Mouse (Mus musculus) testis, postnatal 10 days (tissue): ENCODE results near the gene Pus10.

ENCODE experiments used
- DNase-seq: peaks from one replicate; pipeline ENCODE4 v3.0.0; 2021; ENCODE audit warnings: low spot score

The Pus10 gene

DNA sequence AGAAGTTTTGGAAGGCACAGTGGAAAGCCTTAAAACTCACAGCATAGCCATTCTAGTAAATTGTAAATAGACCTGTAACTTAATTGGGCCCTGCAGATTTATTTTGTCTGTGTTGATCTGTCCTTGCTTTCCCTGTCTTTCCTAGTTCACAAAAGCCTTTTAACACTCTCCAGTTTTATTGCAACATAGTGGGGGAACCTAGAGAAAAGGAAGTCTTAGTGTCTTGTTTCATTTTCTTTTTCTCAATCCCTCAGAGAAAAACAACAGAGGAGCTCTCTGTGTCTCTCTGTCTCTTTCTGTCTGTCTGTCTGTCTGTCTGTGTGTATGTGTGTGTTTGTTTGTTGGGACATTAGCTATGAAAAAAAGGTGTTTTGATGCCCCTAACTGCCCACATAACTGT lies 30.4 kb downstream of the Pus10 start:
- no peak for DNase-seq

GRCm38 (mm10) chr11:23698526-23698925 lies 33.1 kb downstream of the Pus10 start:
- DNase-seq: no peak

GRCm38 (mm10) chr11:23699414-23700095 lies 34.1 kb downstream of the Pus10 start:
- DNase-seq: no peak

DNA sequence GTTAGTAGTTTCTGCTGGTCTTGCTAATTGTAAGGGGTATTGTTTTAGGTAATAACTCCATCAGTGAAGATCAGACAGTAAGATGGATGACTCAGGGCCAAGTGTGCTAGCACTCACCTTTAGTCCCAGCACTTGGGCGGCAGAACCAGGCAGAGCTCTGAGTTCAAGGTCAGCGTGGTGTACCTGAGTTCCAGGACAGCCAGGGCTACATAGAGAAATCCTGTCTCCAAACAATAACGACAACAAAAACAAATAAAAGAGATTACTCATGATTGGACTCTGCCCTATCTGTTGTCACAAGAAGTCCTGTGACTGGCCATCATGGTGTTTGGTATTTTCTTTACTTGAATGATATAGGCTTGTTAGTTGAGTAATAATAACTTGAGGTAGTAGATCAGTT lies 36.4 kb downstream of the Pus10 start:
- DNase-seq: no peak

DNA sequence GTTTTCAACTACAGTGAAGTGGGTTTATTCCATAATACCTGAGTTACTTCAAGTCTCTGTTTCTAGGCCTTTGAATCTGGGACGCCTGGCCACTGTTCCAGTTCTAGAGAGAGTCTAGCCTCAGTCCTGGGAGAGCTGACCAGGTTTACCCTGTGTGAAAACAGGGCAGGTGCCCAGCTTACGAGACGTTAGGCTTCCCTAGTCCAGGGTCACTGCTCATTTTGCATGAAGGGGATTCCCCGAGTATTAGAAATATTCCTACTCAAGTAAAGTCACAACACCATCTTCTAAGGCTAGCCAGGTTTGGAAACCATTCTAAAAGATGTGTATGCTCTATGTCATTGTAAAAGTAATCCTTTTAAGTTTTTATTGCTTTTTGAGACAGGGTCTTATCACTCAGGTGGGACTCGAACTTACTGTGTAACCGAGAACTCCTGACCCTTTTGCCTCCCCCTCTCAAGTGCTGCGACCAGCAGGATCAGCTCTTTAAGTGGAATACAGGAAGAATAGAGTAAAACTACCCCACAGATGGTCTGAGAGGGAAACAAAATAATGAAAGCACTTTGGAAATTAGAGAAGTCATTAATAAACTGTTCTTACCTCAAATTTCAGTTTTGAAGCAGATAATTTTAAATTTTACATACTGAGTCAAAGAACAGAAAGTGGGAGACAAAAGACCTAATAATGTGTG lies 39.3 kb downstream of the Pus10 start:
- no peak for DNase-seq

- no peak for DNase-seq
Observed at GRCm38 (mm10) chr11:23712299-23712698, 46.8 kb downstream of the Pus10 start.

DNA sequence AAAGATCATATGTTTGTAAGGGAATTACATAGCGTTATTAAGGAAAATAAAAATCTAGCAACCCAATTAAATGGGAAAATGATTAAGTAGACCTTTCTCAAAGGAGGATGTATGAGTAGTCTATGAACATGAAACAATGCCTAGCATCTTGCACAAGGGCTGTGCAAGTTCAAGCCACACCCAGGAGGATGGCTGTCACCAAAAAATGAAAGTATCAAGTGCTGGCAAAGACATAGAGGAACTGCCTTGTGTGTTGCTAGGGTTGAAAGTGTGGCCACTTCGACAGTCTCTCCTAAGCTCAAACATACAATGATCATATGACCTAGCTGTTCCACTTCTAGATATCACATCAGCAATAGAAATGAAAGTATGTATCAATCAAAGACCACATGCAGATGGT lies 53.4 kb downstream of the Pus10 start:
- no peak for DNase-seq

GRCm38 (mm10) chr11:23719825-23720224 lies 54.4 kb downstream of the Pus10 start:
- no peak for DNase-seq

DNA sequence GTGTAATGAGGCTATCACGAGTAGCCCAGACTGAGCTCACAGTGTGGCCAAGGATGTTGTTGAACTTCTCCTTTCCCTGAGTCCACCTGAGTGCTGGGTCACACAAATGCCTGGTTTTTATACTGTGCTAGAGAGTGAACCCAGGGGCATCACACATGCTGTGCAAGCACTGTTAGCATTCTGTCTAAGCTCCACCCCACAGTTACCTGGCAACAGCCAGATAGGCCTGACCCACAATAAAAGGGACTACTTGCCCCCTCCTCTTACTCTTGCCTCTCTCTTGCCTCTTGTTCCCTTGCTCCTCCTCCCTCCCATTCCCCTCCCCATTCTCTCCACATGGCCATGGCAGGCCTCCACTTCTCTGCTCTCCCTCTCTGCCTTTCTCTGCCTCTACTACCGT lies 56.9 kb downstream of the Pus10 start:
- no peak for DNase-seq

GRCm38 (mm10) chr11:23725850-23726249 lies 60.4 kb downstream of the Pus10 start:
- DNase-seq: no peak

GRCm38 (mm10) chr11:23726441-23726840 lies 61.0 kb downstream of the Pus10 start:
- no peak for DNase-seq

DNA sequence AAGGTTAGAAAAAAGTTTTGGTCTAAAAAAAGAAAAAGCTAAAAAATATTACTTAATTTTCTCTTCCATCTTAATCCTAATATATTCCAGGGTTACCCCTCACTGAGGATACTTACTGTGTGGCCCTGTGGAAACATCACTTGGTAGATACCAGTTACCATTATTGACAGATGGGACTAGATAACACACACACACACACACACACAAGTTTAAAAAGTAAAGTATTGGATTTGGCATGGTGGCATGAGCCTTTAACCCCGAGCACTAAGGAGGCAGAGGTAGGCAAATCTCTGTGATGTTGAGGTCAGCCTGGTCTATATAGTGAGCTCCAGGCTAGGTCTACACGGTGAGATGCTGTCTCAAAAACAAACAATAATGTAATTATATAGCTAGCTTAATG lies 62.7 kb downstream of the Pus10 start:
- no peak for DNase-seq

- DNase-seq: no peak
Observed at GRCm38 (mm10) chr11:23730120-23730519, 64.6 kb downstream of the Pus10 start.

DNA sequence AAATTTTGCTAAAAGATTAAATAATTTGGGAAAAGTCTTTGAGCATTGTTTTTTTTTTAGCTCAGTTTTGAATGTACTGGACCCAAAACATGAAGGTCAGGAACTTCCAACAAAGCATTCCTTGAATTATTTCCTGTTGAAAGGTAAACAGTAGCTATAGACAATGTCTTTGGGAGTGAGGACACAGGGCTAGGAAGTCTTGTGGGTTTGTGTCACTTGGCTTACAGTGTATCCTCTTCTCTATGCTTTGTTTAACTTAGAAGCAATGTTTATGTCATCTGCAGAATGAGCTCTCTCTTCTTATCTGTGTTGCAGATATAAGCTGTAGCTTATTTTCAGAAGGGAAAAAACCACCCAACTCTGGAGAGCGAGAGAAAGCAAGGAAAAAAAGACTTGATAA lies 67.4 kb downstream of the Pus10 start:
- no peak for DNase-seq

DNA sequence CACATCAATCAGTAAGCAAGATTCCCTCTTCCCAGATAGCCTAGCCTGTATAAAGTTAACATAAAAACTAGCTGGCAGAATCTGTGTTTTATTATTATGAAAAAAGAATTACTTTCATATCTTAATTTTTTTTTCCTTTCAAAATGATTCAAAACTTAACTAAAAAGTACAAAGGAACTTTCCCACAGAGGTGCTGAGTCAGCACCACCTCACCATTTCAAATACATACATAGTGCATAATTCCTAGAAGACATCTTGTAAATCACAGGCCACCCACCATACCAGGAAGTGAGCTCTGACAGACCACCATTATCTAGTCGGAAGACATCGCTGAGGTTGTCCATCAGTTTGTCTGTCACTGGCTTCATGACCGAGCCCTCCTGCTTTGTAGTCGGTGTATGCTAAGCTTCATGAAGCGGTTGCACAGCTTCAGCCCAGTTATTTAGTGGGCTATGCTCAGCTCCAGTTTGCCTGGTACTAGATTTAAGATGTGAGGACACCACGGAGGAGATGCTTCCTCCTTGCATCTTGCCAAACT lies 69.3 kb downstream of the Pus10 start:
- DNase-seq: no peak

DNA sequence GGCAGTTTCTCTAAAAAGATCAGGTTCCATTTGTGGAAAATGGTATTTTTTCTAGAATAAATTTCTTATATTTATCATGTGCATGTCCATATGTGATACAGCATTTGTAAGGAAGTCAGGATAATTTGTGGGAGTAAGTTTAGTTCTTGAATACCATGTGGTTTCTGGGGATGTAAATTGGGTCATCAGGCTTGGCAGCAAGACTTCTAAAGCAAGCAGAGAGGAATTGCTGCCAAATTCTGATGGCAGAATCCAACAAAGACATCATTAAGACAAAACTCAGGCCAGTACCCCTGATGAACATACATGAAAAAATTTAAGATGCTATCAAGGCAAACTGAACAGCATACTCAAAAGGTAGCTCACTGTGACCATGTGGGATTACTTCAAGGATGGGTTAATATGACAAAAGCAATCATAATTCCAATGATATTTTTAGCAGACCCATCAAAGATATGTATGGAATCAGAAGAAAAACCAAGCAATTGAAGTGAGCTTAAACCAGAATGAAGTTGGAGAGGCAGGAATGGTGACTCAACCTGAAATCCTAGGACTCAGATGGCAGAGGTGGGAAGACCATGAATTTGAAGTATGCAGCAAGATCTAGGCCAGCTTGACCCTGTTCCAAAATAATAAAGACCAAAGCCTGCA lies 70.5 kb downstream of the Pus10 start:
- DNase-seq: no peak

GRCm38 (mm10) chr11:23740895-23741294 lies 75.4 kb downstream of the Pus10 start:
- no peak for DNase-seq

DNA sequence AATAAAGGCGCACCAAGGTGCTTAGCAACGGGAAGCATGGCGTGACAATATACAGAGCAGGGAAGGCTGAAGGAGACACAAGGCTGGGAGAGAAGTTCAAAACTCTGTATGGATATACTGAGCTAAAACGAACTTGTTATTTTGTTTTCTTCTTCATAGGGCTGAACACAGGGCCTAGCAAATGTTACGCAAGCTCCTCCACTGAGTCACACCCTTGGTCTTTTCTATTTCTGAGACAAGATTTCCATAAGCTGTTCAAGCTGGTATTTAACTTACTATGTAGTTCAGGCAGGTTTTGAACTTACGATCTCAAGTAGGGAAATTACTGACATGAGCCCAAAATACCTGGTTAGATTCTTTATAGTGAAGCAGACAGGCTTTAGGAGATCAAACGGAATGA lies 75.9 kb downstream of the Pus10 start:
- no peak for DNase-seq

DNA sequence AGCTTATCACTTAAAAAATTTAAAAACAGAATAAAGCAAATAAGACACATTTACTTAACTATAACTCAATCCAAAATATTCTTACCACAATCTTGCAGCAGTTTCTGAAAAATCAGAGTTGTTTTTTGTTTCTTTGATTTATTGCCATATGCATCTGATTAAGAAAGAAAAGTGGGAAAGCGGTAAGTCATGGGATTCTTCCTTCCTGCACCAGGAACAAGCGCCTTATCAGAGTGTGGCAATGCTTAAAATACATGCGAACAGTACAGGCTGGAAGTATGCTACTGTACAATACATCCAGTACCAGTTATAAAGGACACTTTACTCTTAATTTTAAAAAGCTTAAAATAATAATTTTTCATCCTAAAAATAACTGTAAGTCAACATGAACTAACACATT lies 78.9 kb downstream of the Pus10 start:
- DNase-seq: no peak

DNA sequence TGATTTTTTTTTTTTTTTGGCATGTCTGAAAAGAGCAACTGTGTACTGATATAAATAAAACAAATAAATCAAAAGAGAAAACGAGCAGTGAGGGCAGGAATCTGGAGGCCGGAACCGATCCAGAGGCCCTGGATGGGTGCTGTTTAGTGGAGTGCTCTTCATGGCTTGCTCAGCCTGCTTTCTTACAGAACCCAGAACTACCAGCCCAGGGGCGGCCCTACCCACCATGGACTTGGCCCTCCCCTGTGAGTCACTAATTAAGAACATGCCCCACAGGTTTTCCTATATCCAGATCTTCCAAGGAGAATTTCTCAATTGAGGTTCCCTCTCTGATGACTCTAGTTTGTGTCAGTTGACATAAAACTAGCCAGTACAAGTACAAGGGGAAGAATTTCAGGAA lies 80.6 kb downstream of the Pus10 start:
- DNase-seq: no peak

DNA sequence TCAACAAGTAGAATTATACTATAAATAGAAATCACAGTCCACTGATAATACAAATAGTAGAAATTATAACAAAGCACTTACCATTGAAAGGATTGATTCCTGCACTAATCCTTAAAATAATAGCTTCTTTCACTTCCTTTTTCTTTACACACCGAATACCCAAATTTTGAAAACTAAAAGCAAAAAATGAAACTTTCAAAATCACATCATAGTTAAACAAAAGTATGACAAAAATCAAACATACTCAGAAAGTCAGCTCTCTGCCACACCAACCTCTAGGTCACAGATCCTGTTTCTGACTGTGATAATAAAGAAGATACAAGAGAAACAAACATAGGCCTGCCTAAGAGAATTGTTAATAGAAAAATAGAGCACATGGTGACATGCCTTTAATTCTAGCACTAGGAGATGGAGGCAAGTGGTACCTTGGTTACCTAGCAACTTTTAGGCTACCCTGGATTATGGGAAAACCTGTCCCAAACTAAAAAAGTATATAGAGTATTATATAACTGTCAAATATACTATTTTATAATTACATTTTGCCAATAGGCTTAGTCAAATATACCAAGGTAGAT lies 87.7 kb downstream of the Pus10 start:
- DNase-seq: no peak

DNA sequence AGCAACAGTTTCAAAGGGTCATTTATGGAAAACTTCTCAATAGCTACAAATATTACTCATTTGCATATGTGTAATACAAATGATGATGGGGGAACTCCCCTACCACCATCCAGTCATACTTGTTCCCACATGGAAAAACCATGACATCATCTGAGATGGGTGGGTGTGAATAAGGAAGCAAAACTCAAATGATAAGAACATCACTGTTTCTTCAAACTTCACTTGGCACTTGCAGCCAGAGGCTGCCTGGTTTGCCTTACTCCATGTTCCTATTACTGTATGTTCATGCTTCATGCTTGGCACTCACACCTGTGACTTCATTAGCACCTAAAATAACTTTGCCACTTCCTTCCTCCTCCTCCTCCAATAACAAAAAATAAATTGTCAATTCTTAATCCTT lies 88.9 kb downstream of the Pus10 start:
- no peak for DNase-seq

- DNase-seq: no peak
Observed at GRCm38 (mm10) chr11:23758218-23758617, 92.7 kb downstream of the Pus10 start.
